Mouse (Mus musculus): Measurements from ENCODE around the gene Tmem238l. TPM values are rescaled to one million over a fixed set of nuclear protein-coding genes. Genes with fewer than 3 reads are reported as not detected.
A peak's percentile ranks its signal among the peaks of the same experiment; 100 is the strongest.

Gene Tmem238l
- polyA plus RNA-seq, 1 experiment: not detected

GRCm38 (mm10) chr11:66992150-66992549 is 35.7 kb downstream of the Tmem238l start:
- no peaks in the 10 kb centered on the region for H3K79me3 ChIP-seq (ENCODE audit: low read depth)
- H3K36me3 ChIP-seq (ENCODE audit: control insufficient read depth, insufficient read depth): no peaks in the 10 kb centered on the region
- TF ChIP-seq FOSL1 (IDR thresholded peaks at IDR 0.05; ENCODE audit: insufficient read depth, low read length, poor library complexity, severe bottlenecking) (no peak), MAX (IDR thresholded peaks at IDR 0.05) (no peak), CTCF (IDR thresholded peaks at IDR 0.05; ENCODE audit: control insufficient read depth, insufficient read depth, insufficient read length) (no peak), MYOD1 (IDR thresholded peaks at IDR 0.05; ENCODE audit: control insufficient read depth, insufficient read length, low read depth) (peak; percentile 65), USF1 (IDR thresholded peaks at IDR 0.05; ENCODE audit: low read depth) (no peak), CEBPB (IDR thresholded peaks at IDR 0.05; ENCODE audit: low read depth) (no peak)

GRCm38 (mm10) chr11:66993674-66994073 is 37.2 kb downstream of the Tmem238l start:
- H3K4me3 ChIP-seq (ENCODE audit: insufficient read depth, poor library complexity, severe bottlenecking): no peak overlapping the region
- H3K79me3 ChIP-seq (ENCODE audit: low read depth): no peaks in the 10 kb centered on the region
- no peaks in the 10 kb centered on the region for H3K79me2 ChIP-seq (ENCODE audit: control insufficient read depth, insufficient read depth)
- H3ac ChIP-seq (ENCODE audit: control insufficient read depth, insufficient read length, low read depth): no peak overlapping the region
- H3K27me3 ChIP-seq (ENCODE audit: control insufficient read depth, insufficient read depth, insufficient read length): no peaks in the 10 kb centered on the region
- no peaks in the 10 kb centered on the region for H3K36me3 ChIP-seq (ENCODE audit: control insufficient read depth, insufficient read depth)
- TF ChIP-seq MYOG (IDR thresholded peaks at IDR 0.05; ENCODE audit: control insufficient read depth, extremely low read depth, insufficient read length) (no peak), MAX (IDR thresholded peaks at IDR 0.05) (no peak), USF1 (IDR thresholded peaks at IDR 0.05; ENCODE audit: low read depth) (no peak), CEBPB (IDR thresholded peaks at IDR 0.05; ENCODE audit: low read depth) (no peak), CTCF (IDR thresholded peaks at IDR 0.05; ENCODE audit: control insufficient read depth, insufficient read depth, insufficient read length) (no peak), FOSL1 (IDR thresholded peaks at IDR 0.05; ENCODE audit: insufficient read depth, low read length, poor library complexity, severe bottlenecking) (no peak), MYOD1 (IDR thresholded peaks at IDR 0.05; ENCODE audit: control insufficient read depth, insufficient read length, low read depth) (no peak)

More at GRCm38 (mm10) chr11:66992150-66992549, 35.7 kb downstream of the Tmem238l start:
- Histone ChIP-seq H3ac (ENCODE audit: control insufficient read depth, insufficient read length, low read depth) (no peak overlapping the region), H3K4me3 (ENCODE audit: insufficient read depth, poor library complexity, severe bottlenecking) (no peak overlapping the region), H3K79me2 (ENCODE audit: control insufficient read depth, insufficient read depth) (no peaks in the 10 kb centered on the region), H3K27me3 (ENCODE audit: control insufficient read depth, insufficient read depth, insufficient read length) (no peaks in the 10 kb centered on the region)

- Histone ChIP-seq H3K79me2 (ENCODE audit: control insufficient read depth, insufficient read depth) (no peaks in the 10 kb centered on the region), H3ac (ENCODE audit: control insufficient read depth, insufficient read length, low read depth) (no peak overlapping the region), H3K27me3 (ENCODE audit: control insufficient read depth, insufficient read depth, insufficient read length) (no peaks in the 10 kb centered on the region), H3K79me3 (ENCODE audit: low read depth) (no peaks in the 10 kb centered on the region), H3K36me3 (ENCODE audit: control insufficient read depth, insufficient read depth) (no peaks in the 10 kb centered on the region), H3K4me3 (ENCODE audit: insufficient read depth, poor library complexity, severe bottlenecking) (no peak overlapping the region)
- TF ChIP-seq CEBPB (IDR thresholded peaks at IDR 0.05; ENCODE audit: low read depth): peak; percentile 48
- TF ChIP-seq MYOG (IDR thresholded peaks at IDR 0.05; ENCODE audit: control insufficient read depth, extremely low read depth, insufficient read length): no peak
- no peak for TF ChIP-seq CTCF (IDR thresholded peaks at IDR 0.05; ENCODE audit: control insufficient read depth, insufficient read depth, insufficient read length)
- TF ChIP-seq MAX (IDR thresholded peaks at IDR 0.05): no peak
- no peak for TF ChIP-seq USF1 (IDR thresholded peaks at IDR 0.05; ENCODE audit: low read depth)
- TF ChIP-seq FOSL1 (IDR thresholded peaks at IDR 0.05; ENCODE audit: insufficient read depth, low read length, poor library complexity, severe bottlenecking): no peak
- no peak for TF ChIP-seq MYOD1 (IDR thresholded peaks at IDR 0.05; ENCODE audit: control insufficient read depth, insufficient read length, low read depth)
These were observed 40.0 kb downstream of the Tmem238l start for GRCm38 (mm10) chr11:66996446-66996845.

- Histone ChIP-seq H3K27me3 (ENCODE audit: control insufficient read depth, insufficient read depth, insufficient read length) (no peaks in the 10 kb centered on the region), H3K4me3 (ENCODE audit: insufficient read depth, poor library complexity, severe bottlenecking) (no peak overlapping the region)
- TF ChIP-seq MYOD1 (IDR thresholded peaks at IDR 0.05; ENCODE audit: control insufficient read depth, insufficient read length, low read depth) (no peak), CEBPB (IDR thresholded peaks at IDR 0.05; ENCODE audit: low read depth) (no peak), CTCF (IDR thresholded peaks at IDR 0.05; ENCODE audit: control insufficient read depth, insufficient read depth, insufficient read length) (no peak), USF1 (IDR thresholded peaks at IDR 0.05; ENCODE audit: low read depth) (no peak), MAX (IDR thresholded peaks at IDR 0.05) (no peak), FOSL1 (IDR thresholded peaks at IDR 0.05; ENCODE audit: insufficient read depth, low read length, poor library complexity, severe bottlenecking) (no peak), MYOG (IDR thresholded peaks at IDR 0.05; ENCODE audit: control insufficient read depth, extremely low read depth, insufficient read length) (no peak)
These were observed 42.3 kb downstream of the Tmem238l start for GRCm38 (mm10) chr11:66998467-66999403.

GRCm38 (mm10) chr11:67000671-67001070 is 44.2 kb downstream of the Tmem238l start:
- Histone ChIP-seq H3K27me3 (ENCODE audit: control insufficient read depth, insufficient read depth, insufficient read length) (no peaks in the 10 kb centered on the region), H3K36me3 (ENCODE audit: control insufficient read depth, insufficient read depth) (no peaks in the 10 kb centered on the region), H3K4me3 (ENCODE audit: insufficient read depth, poor library complexity, severe bottlenecking) (no peak overlapping the region), H3K79me3 (ENCODE audit: low read depth) (no peaks in the 10 kb centered on the region), H3ac (ENCODE audit: control insufficient read depth, insufficient read length, low read depth) (no peak overlapping the region), H3K79me2 (ENCODE audit: control insufficient read depth, insufficient read depth) (no peaks in the 10 kb centered on the region)
- TF ChIP-seq FOSL1 (IDR thresholded peaks at IDR 0.05; ENCODE audit: insufficient read depth, low read length, poor library complexity, severe bottlenecking) (no peak), USF1 (IDR thresholded peaks at IDR 0.05; ENCODE audit: low read depth) (no peak), MAX (IDR thresholded peaks at IDR 0.05) (no peak), CTCF (IDR thresholded peaks at IDR 0.05; ENCODE audit: control insufficient read depth, insufficient read depth, insufficient read length) (no peak)

More at GRCm38 (mm10) chr11:66998467-66999403, 42.3 kb downstream of the Tmem238l start:
- no peaks in the 10 kb centered on the region for H3K79me2 ChIP-seq (ENCODE audit: control insufficient read depth, insufficient read depth)
- no peaks in the 10 kb centered on the region for H3K79me3 ChIP-seq (ENCODE audit: low read depth)
- H3K36me3 ChIP-seq (ENCODE audit: control insufficient read depth, insufficient read depth): no peaks in the 10 kb centered on the region
- H3ac ChIP-seq (ENCODE audit: control insufficient read depth, insufficient read length, low read depth): no peak overlapping the region

Data from C2C12 (cell line).